Mouse (Mus musculus) layer of hippocampus, adult 9-10 months (tissue): ENCODE measurements around the gene Pts.

ENCODE experiments used
- DNase-seq: peaks from one replicate; pipeline ENCODE4 v3.0.0; 2022; ENCODE audit warnings: low spot score

The Pts gene

GRCm38 (mm10) chr9:50530890-50531289, 2.4 kb upstream of the Pts start:
- DNase-seq: no peak

- no peak for DNase-seq
These were observed 664 bp downstream of the Pts start for GRCm38 (mm10) chr9:50527860-50528259.

GRCm38 (mm10) chr9:50525585-50525984, 2.9 kb downstream of the Pts start:
- no peak for DNase-seq

- DNase-seq: no peak
These were observed 3.6 kb downstream of the Pts start for GRCm38 (mm10) chr9:50524936-50525335.

GRCm38 (mm10) chr9:50522574-50522973, 6.0 kb downstream of the Pts start:
- DNase-seq: no peak

- DNase-seq: no peak
These were observed 7.0 kb downstream of the Pts start for GRCm38 (mm10) chr9:50521562-50521961.

DNA sequence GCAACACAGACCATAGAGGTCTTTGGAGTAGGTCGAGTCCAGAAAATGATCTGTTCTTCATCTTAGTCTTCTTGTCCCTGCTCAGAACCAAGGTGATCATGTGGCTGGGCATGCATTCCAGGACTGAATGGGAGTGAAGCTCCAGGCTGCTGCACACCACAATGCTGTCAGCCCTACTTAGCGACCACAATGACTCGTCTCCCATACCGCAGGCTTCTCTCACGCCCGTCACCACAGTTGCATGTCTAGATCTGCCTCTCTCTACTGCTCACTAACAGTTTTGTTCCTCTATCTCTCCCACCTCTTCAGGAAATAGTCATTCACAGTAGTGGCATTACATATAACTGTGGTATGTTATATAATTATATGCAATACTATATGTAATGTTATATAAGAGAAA, 7.8 kb downstream of the Pts start:
- DNase-seq: no peak

GRCm38 (mm10) chr9:50518781-50519180, 9.7 kb downstream of the Pts start:
- DNase-seq: no peak

DNA sequence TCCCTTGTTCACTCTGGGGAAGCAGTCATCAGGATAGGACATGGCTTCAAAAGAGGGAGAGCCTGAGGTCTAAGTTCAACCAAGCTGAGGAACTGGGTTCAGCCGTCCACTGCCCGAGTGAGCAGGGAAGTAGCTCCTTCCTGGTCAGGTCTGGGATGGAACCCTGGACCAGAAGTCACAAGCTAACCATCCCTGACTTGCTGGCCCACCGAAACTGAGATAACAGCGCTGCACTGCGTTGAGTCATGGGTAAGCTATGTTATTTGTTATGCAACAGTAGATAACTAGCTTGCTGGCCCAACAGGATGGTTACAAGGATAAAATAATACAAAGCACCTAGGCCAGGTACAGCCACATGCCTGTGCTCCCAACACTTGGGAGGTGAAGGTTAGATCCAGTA, 13.1 kb downstream of the Pts start:
- DNase-seq: no peak

GRCm38 (mm10) chr9:50507570-50507969, 21.0 kb downstream of the Pts start:
- no peak for DNase-seq

DNA sequence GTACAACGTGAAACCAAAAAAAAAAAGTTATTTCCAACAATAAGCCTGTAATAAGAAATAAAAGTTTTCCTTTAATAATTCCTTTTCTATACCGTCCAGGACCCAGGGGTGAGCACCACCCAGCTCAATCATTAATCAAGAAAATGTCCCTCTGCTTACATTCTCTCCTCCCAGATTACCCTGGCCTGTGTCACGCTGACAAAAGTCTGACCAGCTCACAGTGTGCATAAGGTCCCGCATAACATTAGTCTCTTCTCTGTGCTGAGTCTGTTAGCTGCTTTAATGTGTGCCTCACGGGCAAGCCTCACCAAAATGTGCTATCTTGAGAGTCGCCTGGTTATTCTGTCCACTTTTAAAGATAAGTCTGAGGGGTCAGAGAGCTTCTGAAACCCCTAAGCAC, 23.1 kb downstream of the Pts start:
- no peak for DNase-seq

GRCm38 (mm10) chr9:50502949-50503348, 25.6 kb downstream of the Pts start:
- no peak for DNase-seq

- DNase-seq: no peak
These were observed 27.5 kb downstream of the Pts start for GRCm38 (mm10) chr9:50500974-50501501.

DNA sequence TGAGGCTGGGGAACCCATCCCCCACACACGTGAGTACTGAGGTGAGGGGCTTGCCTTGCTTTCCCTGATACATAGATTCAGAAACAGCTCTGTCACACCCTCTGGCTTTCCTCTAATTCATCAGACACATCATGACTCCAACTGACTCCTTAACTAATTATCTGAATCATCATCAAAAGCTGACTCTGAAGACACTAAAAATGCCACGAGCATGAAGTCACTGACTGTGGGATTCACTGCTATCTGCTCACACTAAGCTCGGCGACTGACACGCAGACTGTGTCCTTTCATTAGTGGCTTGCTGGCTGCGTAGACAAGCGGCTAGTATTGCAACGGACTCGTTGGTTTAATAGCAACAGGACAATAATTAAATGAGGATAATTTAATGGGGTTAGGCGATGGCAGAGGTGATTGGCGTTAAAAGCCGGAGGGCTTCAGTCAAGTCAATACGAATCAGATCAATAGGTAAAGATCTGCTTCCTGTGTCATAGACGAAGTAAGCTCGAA, 28.0 kb downstream of the Pts start:
- no peak for DNase-seq

GRCm38 (mm10) chr9:50499781-50500180, 28.7 kb downstream of the Pts start:
- DNase-seq: no peak

- DNase-seq: no peak
These were observed 29.7 kb downstream of the Pts start for GRCm38 (mm10) chr9:50498815-50499214.

GRCm38 (mm10) chr9:50497536-50497935, 31.0 kb downstream of the Pts start:
- no peak for DNase-seq

- DNase-seq: no peak
These were observed 31.4 kb downstream of the Pts start for GRCm38 (mm10) chr9:50497076-50497475.

DNA sequence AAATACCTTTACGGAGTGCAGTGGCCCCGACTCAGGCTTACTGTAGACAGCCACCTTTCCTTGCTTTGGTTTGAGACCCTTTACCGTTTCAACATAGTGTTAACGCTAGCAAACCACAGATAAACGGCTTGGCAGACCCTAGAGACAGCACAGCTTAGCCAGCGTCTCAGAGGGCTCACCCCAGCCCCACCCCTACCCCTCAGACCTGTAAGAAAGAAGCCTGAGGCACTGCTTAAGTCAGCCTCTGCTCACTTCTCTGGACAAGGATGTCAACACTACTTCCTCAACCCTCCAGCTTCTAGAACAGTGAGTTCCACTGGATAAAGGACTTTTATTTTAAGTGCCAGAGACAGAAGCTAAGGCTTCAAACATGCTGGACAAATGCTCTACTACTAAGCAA, 32.0 kb downstream of the Pts start:
- no peak for DNase-seq

GRCm38 (mm10) chr9:50496151-50496505, 32.4 kb downstream of the Pts start:
- DNase-seq: no peak

- DNase-seq: no peak
These were observed 32.9 kb downstream of the Pts start for GRCm38 (mm10) chr9:50495405-50496150.

DNA sequence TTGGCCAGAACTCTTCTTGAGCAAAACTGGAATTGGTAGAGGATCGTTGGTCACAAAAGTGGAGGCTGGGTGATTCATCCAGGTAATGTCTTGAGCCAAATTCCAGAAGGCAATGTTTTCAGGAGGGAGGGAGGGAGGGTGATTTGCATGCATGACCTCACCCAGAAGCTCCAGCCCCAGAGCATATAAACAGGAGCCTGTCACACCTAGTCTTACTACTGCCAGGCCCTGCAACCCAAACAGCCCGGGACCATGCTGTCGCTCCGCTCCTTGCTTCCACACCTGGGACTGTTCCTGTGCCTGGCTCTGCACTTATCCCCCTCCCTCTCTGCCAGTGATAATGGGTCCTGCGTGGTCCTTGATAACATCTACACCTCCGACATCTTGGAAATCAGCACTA, 34.2 kb downstream of the Pts start, which contains the start of gene Plet1:
Plet1 (plus strand) TSS at position 215 of the 400 bp plus-strand sequence.
- DNase-seq: no peak

DNA sequence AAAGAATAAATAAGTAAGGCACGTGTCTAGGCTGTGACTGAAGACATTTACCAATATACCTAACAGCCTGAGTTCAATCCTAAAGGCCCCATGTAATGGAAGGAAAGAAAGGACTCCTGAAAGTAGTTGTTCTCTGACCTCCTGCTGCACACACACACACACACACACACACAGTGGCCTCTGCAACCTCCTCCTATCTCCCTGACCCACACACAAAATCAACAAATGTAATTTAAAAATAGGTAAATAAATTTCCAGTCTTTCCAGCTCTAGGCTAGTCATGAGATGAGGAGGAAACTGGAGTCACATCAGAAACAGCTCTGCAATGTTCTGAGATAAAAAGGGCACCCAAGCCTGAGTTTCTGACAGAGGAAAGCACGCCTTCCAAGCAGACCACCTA, 34.7 kb downstream of the Pts start:
- DNase-seq: no peak

DNA sequence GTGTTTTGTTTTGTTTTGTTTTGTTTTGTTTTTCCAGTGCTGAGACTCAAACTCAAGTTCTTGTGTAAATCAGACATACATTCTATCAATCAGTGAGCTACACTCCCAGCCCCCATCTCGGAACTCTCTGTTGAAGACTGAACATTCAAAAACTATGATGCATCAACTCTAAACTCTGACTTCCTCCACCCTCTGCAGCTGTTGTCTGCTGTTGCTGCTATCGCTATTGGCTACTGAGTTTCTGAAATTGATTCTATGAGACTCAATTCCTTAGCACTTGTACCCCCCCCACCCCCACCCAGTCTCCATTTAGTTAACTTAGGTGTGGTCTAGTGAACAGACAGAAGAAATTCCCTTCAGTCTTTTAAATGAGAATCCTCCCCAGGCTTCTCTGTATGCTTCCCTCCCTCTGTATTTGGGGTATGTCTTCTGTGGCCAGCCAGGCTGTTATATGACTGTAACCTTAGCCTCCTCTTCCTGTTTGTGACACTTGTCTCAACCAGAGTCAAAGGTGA, 36.9 kb downstream of the Pts start:
- DNase-seq: no peak
